Mouse (Mus musculus) yolk sac, embryonic 10.5 days (tissue): ENCODE measurements at regions not wholly inside any gene's neighbourhood (a gene's known extent, or its start where the extent isn't known, plus 50 kb on each side); places are given as distances from the start of the nearest gene placed in this dataset.

Experiments
- DNase-seq: peaks from one replicate; pipeline ENCODE4 v3.0.0-alpha.2; 2017; ENCODE audit warnings: low spot score

GRCm38 (mm10) chr2:173418951-173419350 lies 103.4 kb upstream of the 1700021F07Rik start:
- no peak for DNase-seq

- no peak for DNase-seq
Measured at GRCm38 (mm10) chr2:173419972-173420391, 102.4 kb upstream of the 1700021F07Rik start.

GRCm38 (mm10) chr2:173420481-173420880 lies 101.9 kb upstream of the 1700021F07Rik start:
- no peak for DNase-seq

- DNase-seq, result no peak
Measured at GRCm38 (mm10) chr2:173424875-173425274, 97.5 kb upstream of the 1700021F07Rik start.

- no peak for DNase-seq
Measured at GRCm38 (mm10) chr2:173425754-173426153, 96.6 kb upstream of the 1700021F07Rik start.

GRCm38 (mm10) chr2:173426191-173427065 lies 96.0 kb upstream of the 1700021F07Rik start:
- no peak for DNase-seq

- no peak for DNase-seq
Measured at GRCm38 (mm10) chr2:173427888-173428450, 94.4 kb upstream of the 1700021F07Rik start.

- no peak for DNase-seq
Measured at GRCm38 (mm10) chr2:173431841-173432240, 90.5 kb upstream of the 1700021F07Rik start.

- DNase-seq, result no peak
Measured at GRCm38 (mm10) chr2:173432258-173432657, 90.1 kb upstream of the 1700021F07Rik start.

GRCm38 (mm10) chr2:173432886-173433624 lies 89.3 kb upstream of the 1700021F07Rik start:
- no peak for DNase-seq

GRCm38 (mm10) chr2:173436580-173436979 lies 85.8 kb upstream of the 1700021F07Rik start:
- no peak for DNase-seq

- no peak for DNase-seq
Measured at GRCm38 (mm10) chr2:173439031-173439430, 83.4 kb upstream of the 1700021F07Rik start.

GRCm38 (mm10) chr2:173442056-173442455 lies 80.3 kb upstream of the 1700021F07Rik start:
- no peak for DNase-seq

GRCm38 (mm10) chr2:173443262-173443661 lies 79.1 kb upstream of the 1700021F07Rik start:
- DNase-seq, result no peak

- DNase-seq, result no peak
Measured at GRCm38 (mm10) chr2:173444386-173444785, 78.0 kb upstream of the 1700021F07Rik start.

- DNase-seq, result no peak
Measured at GRCm38 (mm10) chr2:173445039-173445438, 77.3 kb upstream of the 1700021F07Rik start.

- DNase-seq, result no peak
Measured at GRCm38 (mm10) chr2:173448546-173449187, 73.7 kb upstream of the 1700021F07Rik start.

- no peak for DNase-seq
Measured at GRCm38 (mm10) chr2:173449198-173449597, 73.2 kb upstream of the 1700021F07Rik start.

- DNase-seq, result no peak
Measured at GRCm38 (mm10) chr2:173451993-173452481, 70.3 kb upstream of the 1700021F07Rik start.

GRCm38 (mm10) chr2:173452800-173453199 lies 69.6 kb upstream of the 1700021F07Rik start:
- no peak for DNase-seq

- DNase-seq, result no peak
Measured at GRCm38 (mm10) chr2:173453569-173454405, 68.6 kb upstream of the 1700021F07Rik start.
